Mouse (Mus musculus): ENCODE data around the gene Arid4b. TPM values are rescaled to one million over a fixed set of nuclear protein-coding genes. Genes with fewer than 3 reads are reported as not detected.

The Arid4b gene
- polyA plus RNA-seq (2012; fragmentation: generic; extraction: Trizol): 1 to 10 TPM in 1 of 2 experiments, under 1 TPM in 1; 0.70 to 3.9 TPM

DNA sequence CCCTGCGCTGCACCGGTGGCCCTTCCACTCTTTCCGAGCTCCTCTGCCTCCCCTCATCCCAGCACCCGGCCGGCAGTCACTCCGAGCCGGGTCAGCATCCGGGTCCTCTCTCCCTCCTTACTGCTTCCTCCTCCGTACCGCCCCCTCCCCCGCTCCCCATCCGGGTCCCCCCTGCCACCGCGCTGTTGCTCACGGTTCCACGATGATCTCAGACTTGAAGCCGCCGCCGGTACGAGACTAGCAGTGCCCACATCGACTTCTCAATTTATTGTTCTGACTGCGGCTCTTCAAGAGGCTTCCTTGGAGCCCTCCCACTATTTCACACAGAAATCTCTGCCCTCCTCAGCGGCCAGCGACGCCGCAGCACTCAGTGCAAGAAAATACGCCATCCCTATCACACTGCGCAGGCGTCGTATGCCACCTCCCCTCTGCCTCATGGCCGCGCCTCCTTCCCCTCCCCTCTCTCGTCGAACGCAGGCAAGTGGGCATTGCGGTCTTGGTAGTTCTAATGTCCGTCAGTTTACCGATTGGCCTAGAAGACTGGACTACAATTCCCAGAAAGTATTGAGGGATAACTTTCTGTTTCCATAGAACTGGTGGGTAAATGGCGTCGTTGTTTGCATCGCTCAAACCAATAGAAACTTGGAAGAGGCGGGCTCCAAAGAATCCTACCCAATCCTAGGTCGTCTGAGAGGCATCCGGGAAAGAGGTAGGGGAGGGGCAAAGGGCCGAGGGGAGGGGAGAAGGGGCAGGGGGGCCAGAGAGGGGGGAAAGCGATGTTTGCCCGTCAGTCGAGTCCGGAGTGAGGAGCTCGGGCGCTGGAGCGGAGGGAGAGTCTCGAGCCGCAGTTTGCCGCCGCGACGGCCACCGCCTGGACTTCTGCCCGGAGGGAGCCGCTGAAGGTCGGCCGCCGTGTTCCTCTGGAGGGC is at the start of gene Arid4b, which contains the start of gene Ggps1:
Arid4b (plus strand) TSS at position 220 of the 929 bp plus-strand sequence.
Ggps1 (minus strand) TSS at position 476 of the 929 bp plus-strand sequence.

DNA sequence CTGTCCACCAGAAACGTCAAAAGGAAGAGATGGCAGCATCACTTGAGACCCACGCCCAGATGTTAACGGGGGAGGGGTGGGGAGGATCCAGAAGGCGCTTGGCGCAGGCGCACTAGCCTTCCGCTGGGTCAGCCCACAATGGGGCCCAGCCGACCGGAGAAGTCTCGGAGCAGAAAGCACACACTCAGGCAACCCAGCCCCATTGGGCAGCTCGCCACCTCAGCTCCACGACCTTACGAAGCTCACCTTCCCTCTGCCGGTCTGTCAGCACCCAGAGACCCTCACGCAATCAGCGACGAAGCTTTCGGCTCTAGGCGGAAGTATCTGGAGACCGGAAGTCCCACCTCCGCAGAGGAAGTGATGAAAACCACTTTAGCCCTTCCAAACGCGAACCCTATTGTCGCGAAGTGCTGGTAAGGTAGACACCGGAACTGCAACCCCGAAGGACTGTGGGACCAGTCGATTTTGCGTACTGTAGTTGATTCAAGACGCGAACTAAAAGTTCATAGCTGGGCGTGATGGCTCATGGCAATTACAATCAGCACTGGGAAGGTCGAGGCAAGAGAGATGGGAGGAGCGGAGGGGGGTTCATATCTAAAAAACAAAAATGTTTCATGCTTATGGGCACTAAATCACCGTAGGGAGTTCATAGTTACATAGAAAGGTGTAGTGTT is 23.6 kb upstream of the Arid4b start, which contains the start of gene Tbce:
Tbce (minus strand) TSS at position 347 of the 674 bp plus-strand sequence.

Other genes starting within 250 kb of the Arid4b start
- 1 to 10 TPM in 1 of 2 experiments, under 1 TPM in 1; 0.96 to 5.4 TPM for gene B3galnt2, start 108.8 kb upstream of the Arid4b start, polyA plus RNA-seq (2012; fragmentation: generic; extraction: Trizol)
- 10 to 100 TPM in 1 of 2 experiments, 1 to 10 TPM in 1; 1.6 to 17.0 TPM for gene Tbce, start 23.6 kb upstream of the Arid4b start, polyA plus RNA-seq (2012; fragmentation: generic; extraction: Trizol)
- 1 to 10 TPM; 1.1 to 6.1 TPM for gene Ggps1, start 256 bp downstream of the Arid4b start, polyA plus RNA-seq (2012; fragmentation: generic; extraction: Trizol)

All from C3H10T1/2 (cell line).